Mouse (Mus musculus) kidney, postnatal 36 days (tissue): ENCODE measurements at regions not wholly inside any gene's neighbourhood (a gene's known extent, or its start where the extent isn't known, plus 50 kb on each side); places are given as distances from the start of the nearest gene placed in this dataset.

Experiments used
- DNase-seq, 2 experiments: peaks; one replicate each; pipeline ENCODE4 v3.0.0; 2021 to 2022; ENCODE audit warnings: mixed read lengths in 2 of 2

DNA sequence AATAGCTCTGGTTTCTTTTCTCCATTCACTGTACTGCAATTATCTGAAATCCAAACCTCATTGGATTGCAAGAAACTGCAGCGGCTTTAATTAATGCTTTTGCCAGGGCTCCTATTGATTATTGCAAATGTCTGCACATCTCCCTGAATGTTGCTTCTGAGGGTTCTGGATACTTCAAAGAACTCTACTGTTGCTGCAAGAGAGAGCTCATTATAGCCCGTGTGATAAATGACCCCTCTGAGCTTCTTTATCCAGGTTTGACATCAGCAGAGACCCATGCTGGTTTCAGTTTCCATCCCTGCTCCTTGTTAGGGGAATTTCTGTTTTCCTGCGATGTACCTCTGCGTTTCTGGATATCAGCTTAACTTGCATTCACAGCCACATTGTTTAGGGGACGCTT lies 78.4 kb upstream of the Nav3 start:
- DNase-seq, result no peak

GRCm38 (mm10) chr10:110542712-110543111 lies 86.7 kb upstream of the Nav3 start:
- no peak for DNase-seq

DNA sequence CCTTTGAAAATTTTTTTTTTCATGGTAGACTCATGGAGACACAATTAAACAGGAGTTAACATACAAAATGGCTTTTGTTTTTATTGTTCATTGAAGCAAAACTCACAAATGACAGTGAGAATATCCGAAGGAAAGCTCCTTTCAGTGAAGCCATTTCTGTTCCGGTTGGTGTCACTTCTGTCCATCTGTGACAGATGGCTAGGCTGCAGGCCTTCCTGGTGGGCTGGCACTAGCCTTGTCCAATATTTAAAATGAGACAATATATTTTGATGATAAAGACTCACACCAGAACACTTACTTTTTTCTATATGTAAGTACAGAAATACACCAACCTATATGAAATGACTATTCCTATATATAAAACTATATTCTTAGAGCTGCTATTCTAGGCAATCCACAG lies 92.4 kb upstream of the Nav3 start:
- DNase-seq, result no peak

- no peak for DNase-seq
Observed at GRCm38 (mm10) chr10:110553954-110554353, 98.0 kb upstream of the Nav3 start.

GRCm38 (mm10) chr10:110556326-110556883 lies 100.4 kb upstream of the Nav3 start:
- DNase-seq, result peak in 1 of 2 experiments; percentile 2

GRCm38 (mm10) chr10:110563057-110563456 lies 107.1 kb upstream of the Nav3 start:
- no peak for DNase-seq

DNA sequence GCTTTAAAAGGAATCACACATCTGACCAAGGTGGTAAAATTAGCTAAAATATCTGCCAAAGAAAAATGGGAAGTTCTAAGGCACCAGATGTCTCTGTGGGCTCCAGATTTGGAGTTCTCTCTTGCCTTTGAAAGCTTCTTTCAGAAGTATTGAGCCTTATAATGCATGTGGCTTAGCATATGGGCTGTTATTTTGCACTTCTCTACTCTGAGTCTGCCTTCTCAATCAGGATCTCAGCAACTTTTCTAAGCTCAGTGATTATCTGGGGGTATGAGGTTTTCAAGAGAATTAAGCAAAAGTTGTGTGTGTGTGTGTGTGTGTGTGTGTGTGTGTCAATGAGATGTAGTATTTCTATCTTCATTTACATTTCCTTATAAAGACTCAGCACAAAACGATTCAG lies 107.6 kb upstream of the Nav3 start:
- no peak for DNase-seq

- no peak for DNase-seq
Observed at GRCm38 (mm10) chr10:110566260-110567050, 110.5 kb upstream of the Nav3 start.

DNA sequence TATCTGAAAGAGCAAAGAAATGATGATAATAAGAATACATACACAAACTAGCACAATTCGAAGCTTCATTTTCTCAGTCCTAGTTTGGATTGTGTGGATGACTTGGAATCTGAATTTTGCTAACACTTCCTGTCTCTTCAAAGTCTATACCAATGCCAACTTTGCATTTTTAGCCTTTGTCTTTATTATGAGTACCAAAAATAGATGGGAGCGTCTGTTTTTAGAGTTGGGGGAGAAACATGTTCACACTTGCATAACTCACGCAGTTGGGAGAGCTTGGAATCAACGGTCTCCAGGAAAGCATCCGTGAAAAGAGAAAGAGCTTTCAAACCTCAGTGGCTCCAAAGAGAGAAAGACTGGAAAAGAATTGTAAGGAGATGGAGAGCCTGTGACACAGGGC lies 114.5 kb upstream of the Nav3 start:
- DNase-seq, result no peak

- DNase-seq, result no peak
Observed at GRCm38 (mm10) chr10:110571179-110571578, 115.2 kb upstream of the Nav3 start.

- peak in 1 of 2 experiments; percentile 1 for DNase-seq
Observed at GRCm38 (mm10) chr10:110573530-110573929, 117.5 kb upstream of the Nav3 start.

DNA sequence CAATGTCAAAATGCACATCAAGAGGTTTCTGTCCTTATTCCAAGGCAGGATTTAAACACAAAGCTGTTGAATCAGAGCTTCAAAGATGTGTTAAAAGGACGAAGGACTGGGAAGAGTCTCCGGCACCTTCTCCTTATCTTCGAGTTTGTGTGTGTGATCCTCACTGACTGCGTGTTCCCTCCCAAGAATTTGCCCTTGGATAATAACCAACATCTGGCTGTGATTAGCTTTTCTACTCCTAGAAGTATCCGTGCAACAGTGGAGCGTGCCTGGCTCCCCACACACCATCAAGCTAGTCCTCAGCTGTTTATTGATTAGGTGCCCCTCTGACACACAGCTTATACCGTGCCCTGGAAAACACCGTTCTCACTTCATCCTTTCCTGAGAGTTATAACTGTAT lies 130.0 kb upstream of the Nav3 start:
- no peak for DNase-seq

- DNase-seq, result no peak
Observed at GRCm38 (mm10) chr10:110586507-110586906, 130.5 kb upstream of the Nav3 start.

GRCm38 (mm10) chr10:110587529-110587928 lies 131.5 kb upstream of the Nav3 start:
- DNase-seq, result no peak

DNA sequence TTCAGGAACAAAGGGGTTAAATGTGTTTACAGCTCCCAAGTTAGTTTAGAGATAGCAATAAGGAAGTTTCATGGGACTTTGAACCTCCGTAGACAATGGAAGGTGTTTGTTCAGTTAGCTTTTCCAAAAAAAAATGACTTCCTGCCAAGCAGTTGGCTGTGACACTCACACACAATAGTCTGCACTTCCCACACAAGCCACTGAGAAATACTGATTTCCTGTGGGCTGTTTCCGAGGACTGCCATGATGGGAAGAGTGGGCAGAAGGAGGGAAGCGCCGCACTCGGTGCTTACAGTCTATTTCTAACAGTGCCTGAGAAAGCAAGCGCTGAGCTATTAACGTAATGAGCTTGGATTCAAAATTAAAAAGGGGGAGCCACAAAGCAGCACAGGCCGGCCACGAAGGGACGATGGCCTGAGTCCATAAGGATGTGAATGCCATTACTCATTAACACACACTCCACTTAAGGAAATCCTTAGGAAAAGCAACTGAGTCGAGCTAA lies 144.4 kb upstream of the Nav3 start:
- peak; percentile 8 to 19 for DNase-seq

GRCm38 (mm10) chr10:110610336-110610735 lies 134.9 kb upstream of the E2f7 start:
- no peak for DNase-seq

DNA sequence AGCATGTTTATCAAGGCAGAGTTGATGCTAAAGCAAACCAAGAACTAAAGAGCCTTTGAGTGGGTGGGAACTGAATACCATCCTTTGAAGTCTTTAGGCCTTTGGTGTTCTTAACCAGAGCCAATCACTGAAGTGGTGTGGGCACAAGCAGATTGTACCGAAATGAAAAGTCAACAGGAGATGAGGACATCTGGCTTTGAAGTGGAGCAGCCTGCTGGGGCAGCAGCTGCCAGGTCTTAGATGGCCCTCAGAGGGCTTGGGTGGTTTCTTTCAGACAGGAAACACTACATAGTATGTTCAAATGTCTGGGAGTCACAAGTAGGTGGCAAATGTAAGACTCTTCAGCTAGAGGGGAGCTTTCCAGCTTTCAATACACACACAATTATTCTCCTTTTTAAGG lies 128.2 kb upstream of the E2f7 start:
- no peak for DNase-seq

DNA sequence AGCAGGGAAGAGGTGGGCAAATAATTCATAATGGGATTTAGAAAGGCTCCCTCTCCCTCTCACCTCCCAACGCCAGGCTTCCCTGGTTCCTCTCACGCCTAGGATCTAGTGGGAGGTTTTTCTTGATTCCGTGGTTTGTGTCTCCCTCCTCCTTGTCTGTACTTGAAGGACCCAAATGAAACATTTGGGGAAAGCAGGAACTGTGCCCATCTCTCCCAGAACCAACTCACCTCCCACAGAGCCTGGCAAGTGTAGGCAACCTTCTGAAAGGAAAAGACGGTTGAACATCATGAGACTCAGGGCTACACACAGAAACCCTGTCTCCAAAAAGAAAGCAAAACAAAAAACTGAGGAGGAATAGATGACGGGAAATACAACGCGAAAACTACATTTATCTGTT lies 126.0 kb upstream of the E2f7 start:
- DNase-seq, result no peak

GRCm38 (mm10) chr10:110625644-110626043 lies 119.6 kb upstream of the E2f7 start:
- no peak for DNase-seq

GRCm38 (mm10) chr10:110640406-110640805 lies 104.8 kb upstream of the E2f7 start:
- DNase-seq, result no peak

- DNase-seq, result no peak
Observed at GRCm38 (mm10) chr10:110642065-110642690, 103.1 kb upstream of the E2f7 start.

DNA sequence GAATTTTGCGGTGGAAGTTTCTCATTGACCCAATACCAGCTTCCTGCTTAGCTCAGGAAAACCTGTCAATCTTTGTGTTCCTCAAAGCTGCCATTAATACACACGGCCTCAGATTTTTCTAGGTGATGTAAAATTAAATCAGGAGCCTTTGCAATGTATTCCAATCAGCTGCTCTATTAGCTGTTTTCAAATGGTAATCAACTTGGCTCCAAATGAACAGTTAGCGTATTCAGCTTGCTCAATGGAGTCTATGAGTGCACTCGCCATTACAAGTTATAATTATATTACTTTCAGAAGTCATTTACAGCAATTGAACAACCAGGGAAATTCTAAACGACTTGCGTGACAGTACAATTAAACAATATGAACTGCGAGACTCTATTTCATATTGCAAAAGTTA lies 97.6 kb upstream of the E2f7 start:
- DNase-seq, result no peak

- no peak for DNase-seq
Observed at GRCm38 (mm10) chr10:110650107-110650506, 95.1 kb upstream of the E2f7 start.

GRCm38 (mm10) chr10:110650851-110651250 lies 94.4 kb upstream of the E2f7 start:
- no peak for DNase-seq
